Mouse (Mus musculus): Measurements from ENCODE around the gene Wdr76. TPM values are rescaled to one million over a fixed set of nuclear protein-coding genes. Genes with fewer than 3 reads are reported as not detected.
A peak's percentile ranks its signal among the peaks of the same experiment; 100 is the strongest.
"Not testable (repeated sequence)": the region's sequence is repeated elsewhere in the genome, so short reads cannot be mapped to it uniquely, and the experiment has no call there.

The Wdr76 gene
- total and polyA plus RNA-seq, 3 experiments: 17.4 to 29.9 (median 26.9) TPM

DNA sequence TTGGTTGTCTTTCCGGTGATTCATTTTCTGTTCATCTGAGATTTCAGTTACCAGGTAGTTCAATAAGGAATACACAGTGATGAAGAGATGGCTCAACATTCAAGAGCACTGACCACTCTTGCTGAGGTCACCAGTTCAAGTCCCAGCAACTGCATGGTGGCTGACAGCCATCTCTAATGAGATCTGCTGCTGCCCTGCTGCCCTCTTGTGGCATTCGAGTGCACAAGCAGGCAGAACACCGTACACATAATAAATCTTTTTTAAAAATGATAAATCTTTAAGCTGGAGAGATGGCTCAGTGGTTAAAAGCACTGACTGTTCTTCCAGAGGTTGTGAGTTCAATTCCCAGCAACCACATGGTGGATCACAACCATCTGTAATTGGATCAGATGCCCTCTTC is 26.0 kb upstream of the Wdr76 start:
- H3K4me3 ChIP-seq (replicated peaks in 1 of 3; ENCODE audit: low read depth in 2 of 3, low read length in 2 of 3, poor library complexity in 1 of 3): no peak overlapping the region
- peaks cover 7% of the 10 kb centered on the region in 2 experiments for H3K36me3 ChIP-seq (replicated peaks in 1 of 2; ENCODE audit: control insufficient read depth in 1 of 2, insufficient read depth in 1 of 2, low read length in 1 of 2)
- no peaks in the 10 kb centered on the region for H3K79me2 ChIP-seq (replicated peaks; ENCODE audit: control insufficient read depth, extremely low read depth, insufficient read depth, poor library complexity, severe bottlenecking)
- in situ Hi-C loops (cut with MboI; ENCODE audit: low pct_ligation_motif_present, low pct_unique_long_range_greater_than_20kb, low sequenced_read_pairs): no loop called here
- no peaks in the 10 kb centered on the region for H3K9me3 ChIP-seq (replicated peaks; ENCODE audit: low read length)
- dilution Hi-C loops (cut with MboI; ENCODE audit: extremely low pct_ligation_motif_present, extremely low pct_unique_long_range_greater_than_20kb, low sequenced_read_pairs): no loop called here
- TF ChIP-seq GABPA (IDR thresholded peaks at IDR 0.05; ENCODE audit: insufficient replicate concordance, low read depth, low read length) (no peak), SMC3 (IDR thresholded peaks at IDR 0.05; ENCODE audit: low read depth, low read length) (peak; percentile 60), CTCF (conservative IDR thresholded peaks at IDR 0.05 in 1 of 2, IDR thresholded peaks at IDR 0.05 in 1 of 2; ENCODE audit: low read depth in 2 of 2, low read length in 2 of 2) (peak; percentile 60 to 80), RAD21 (IDR thresholded peaks at IDR 0.05; ENCODE audit: low read depth, low read length) (peak; percentile 70), CHD1 (IDR thresholded peaks at IDR 0.05; ENCODE audit: low read depth, low read length) (no peak)
- H3K4me2 ChIP-seq (ENCODE audit: insufficient read depth, low read depth, poor library complexity, severe bottlenecking): no peak overlapping the region
- peak; percentile 54 for DNase-seq (ENCODE audit: extremely low read depth)
- no peaks in the 10 kb centered on the region for H3K4me1 ChIP-seq (ENCODE audit: control insufficient read depth in 1 of 2, insufficient read depth in 2 of 2)
- no peak overlapping the region for H3K27ac ChIP-seq (ENCODE audit: insufficient read depth, low read depth)
- no peak overlapping the region for H3K9ac ChIP-seq (ENCODE audit: insufficient read depth, low read depth)
- H3K27me3 ChIP-seq (replicated peaks): peaks cover 7% of the 10 kb centered on the region

DNA sequence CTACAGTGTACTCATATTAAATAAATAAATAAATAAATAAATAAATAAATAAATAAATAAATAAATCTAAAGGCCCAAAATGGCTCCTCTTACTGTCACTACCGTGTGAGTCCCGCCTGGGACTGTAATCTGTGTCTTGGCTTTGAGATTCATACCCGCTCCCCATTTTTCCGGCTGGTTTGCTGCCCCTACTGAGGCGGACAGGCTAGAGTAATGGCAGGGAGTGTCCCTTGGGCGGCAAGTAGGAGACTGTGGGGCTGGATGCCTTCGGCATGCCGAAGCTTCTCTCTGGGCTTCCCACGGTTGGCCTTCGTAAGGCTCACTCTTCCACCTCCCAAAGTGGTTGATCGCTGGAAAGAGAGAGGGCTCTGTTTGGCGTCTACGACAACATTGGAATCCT is 25.6 kb upstream of the Wdr76 start:
- H3K27me3 ChIP-seq (replicated peaks); in situ Hi-C loops (cut with MboI; ENCODE audit: low pct_ligation_motif_present, low pct_unique_long_range_greater_than_20kb, low sequenced_read_pairs); DNase-seq (ENCODE audit: extremely low read depth); H3K9me3 ChIP-seq (replicated peaks; ENCODE audit: low read length); H3K9ac ChIP-seq (ENCODE audit: insufficient read depth, low read depth); H3K4me2 ChIP-seq (ENCODE audit: insufficient read depth, low read depth, poor library complexity, severe bottlenecking); H3K4me3 ChIP-seq (replicated peaks in 1 of 3; ENCODE audit: low read depth in 2 of 3, low read length in 2 of 3, poor library complexity in 1 of 3); H3K79me2 ChIP-seq (replicated peaks; ENCODE audit: control insufficient read depth, extremely low read depth, insufficient read depth, poor library complexity, severe bottlenecking); dilution Hi-C loops (cut with MboI; ENCODE audit: extremely low pct_ligation_motif_present, extremely low pct_unique_long_range_greater_than_20kb, low sequenced_read_pairs); H3K27ac ChIP-seq (ENCODE audit: insufficient read depth, low read depth); H3K36me3 ChIP-seq (replicated peaks in 1 of 2; ENCODE audit: control insufficient read depth in 1 of 2, insufficient read depth in 1 of 2, low read length in 1 of 2); H3K4me1 ChIP-seq (ENCODE audit: control insufficient read depth in 1 of 2, insufficient read depth in 2 of 2): not testable (repeated sequence)

DNA sequence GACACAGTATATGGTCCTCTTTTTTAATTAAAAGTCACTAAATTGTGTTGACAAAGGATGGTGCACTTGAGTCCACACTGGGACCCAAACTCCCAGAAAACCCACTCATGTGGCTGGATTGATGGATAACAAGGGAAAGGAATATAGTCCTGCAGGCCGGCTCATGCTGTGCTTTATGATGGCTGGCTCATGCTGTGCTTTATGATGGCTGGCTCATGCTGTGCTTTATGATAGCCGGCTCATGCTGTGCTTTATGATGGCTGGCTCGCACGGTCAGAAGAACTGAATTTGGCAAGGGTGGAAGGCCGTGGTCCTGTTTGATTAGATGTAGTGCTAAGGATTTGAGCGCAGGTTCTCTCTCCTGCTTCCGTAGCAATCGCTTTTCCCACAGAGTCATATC is 22.9 kb upstream of the Wdr76 start:
- no peaks in the 10 kb centered on the region for H3K9me3 ChIP-seq (replicated peaks; ENCODE audit: low read length)
- H3K4me2 ChIP-seq (ENCODE audit: insufficient read depth, low read depth, poor library complexity, severe bottlenecking): no peak overlapping the region
- dilution Hi-C loops (cut with MboI; ENCODE audit: extremely low pct_ligation_motif_present, extremely low pct_unique_long_range_greater_than_20kb, low sequenced_read_pairs) (no loop called here), in situ Hi-C loops (cut with MboI; ENCODE audit: low pct_ligation_motif_present, low pct_unique_long_range_greater_than_20kb, low sequenced_read_pairs) (no loop called here)
- no peaks in the 10 kb centered on the region for H3K79me2 ChIP-seq (replicated peaks; ENCODE audit: control insufficient read depth, extremely low read depth, insufficient read depth, poor library complexity, severe bottlenecking)
- TF ChIP-seq ETS1 (conservative IDR thresholded peaks at IDR 0.05; ENCODE audit: low read depth, low read length) (no peak), HCFC1 (IDR thresholded peaks at IDR 0.05; ENCODE audit: low read depth, low read length) (no peak), JUN (IDR thresholded peaks at IDR 0.05; ENCODE audit: insufficient read depth, low read depth, low read length) (no peak)
- H3K27ac ChIP-seq (ENCODE audit: insufficient read depth, low read depth): no peak overlapping the region
- no peaks in the 10 kb centered on the region for H3K4me1 ChIP-seq (ENCODE audit: control insufficient read depth in 1 of 2, insufficient read depth in 2 of 2)
- no peak for DNase-seq (ENCODE audit: extremely low read depth)
- H3K9ac ChIP-seq (ENCODE audit: insufficient read depth, low read depth): no peak overlapping the region
- no peak overlapping the region for H3K4me3 ChIP-seq (replicated peaks in 1 of 3; ENCODE audit: low read depth in 2 of 3, low read length in 2 of 3, poor library complexity in 1 of 3)
- H3K27me3 ChIP-seq (replicated peaks): peaks cover 7% of the 10 kb centered on the region
- H3K36me3 ChIP-seq (replicated peaks in 1 of 2; ENCODE audit: control insufficient read depth in 1 of 2, insufficient read depth in 1 of 2, low read length in 1 of 2): no peaks in the 10 kb centered on the region

DNA sequence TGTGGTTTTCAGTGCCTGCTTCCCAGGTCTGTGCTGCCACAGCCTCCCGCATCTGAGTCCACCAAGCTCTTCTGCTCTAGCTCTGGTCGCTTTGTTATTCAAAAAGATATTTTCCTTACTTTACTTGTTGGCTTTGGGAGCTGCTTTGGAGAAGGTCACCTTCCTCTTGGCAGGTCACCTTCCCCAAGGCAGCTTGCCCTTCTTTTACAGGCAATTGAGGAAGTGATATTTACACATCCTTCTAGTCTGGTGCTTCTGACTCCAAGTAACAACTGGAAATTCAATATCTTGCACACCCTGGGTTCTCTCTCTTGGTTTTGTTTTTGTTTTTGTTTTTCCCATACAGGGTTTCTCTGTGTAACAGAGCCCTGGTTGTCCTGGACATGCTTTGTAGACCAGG is 22.1 kb upstream of the Wdr76 start:
- H3K36me3 ChIP-seq (replicated peaks in 1 of 2; ENCODE audit: control insufficient read depth in 1 of 2, insufficient read depth in 1 of 2, low read length in 1 of 2); H3K27ac ChIP-seq (ENCODE audit: insufficient read depth, low read depth); H3K9me3 ChIP-seq (replicated peaks; ENCODE audit: low read length); DNase-seq (ENCODE audit: extremely low read depth); H3K4me2 ChIP-seq (ENCODE audit: insufficient read depth, low read depth, poor library complexity, severe bottlenecking); H3K27me3 ChIP-seq (replicated peaks); H3K4me3 ChIP-seq (replicated peaks in 1 of 3; ENCODE audit: low read depth in 2 of 3, low read length in 2 of 3, poor library complexity in 1 of 3); dilution Hi-C loops (cut with MboI; ENCODE audit: extremely low pct_ligation_motif_present, extremely low pct_unique_long_range_greater_than_20kb, low sequenced_read_pairs); H3K9ac ChIP-seq (ENCODE audit: insufficient read depth, low read depth); H3K4me1 ChIP-seq (ENCODE audit: control insufficient read depth in 1 of 2, insufficient read depth in 2 of 2); in situ Hi-C loops (cut with MboI; ENCODE audit: low pct_ligation_motif_present, low pct_unique_long_range_greater_than_20kb, low sequenced_read_pairs); H3K79me2 ChIP-seq (replicated peaks; ENCODE audit: control insufficient read depth, extremely low read depth, insufficient read depth, poor library complexity, severe bottlenecking): not testable (repeated sequence)

DNA sequence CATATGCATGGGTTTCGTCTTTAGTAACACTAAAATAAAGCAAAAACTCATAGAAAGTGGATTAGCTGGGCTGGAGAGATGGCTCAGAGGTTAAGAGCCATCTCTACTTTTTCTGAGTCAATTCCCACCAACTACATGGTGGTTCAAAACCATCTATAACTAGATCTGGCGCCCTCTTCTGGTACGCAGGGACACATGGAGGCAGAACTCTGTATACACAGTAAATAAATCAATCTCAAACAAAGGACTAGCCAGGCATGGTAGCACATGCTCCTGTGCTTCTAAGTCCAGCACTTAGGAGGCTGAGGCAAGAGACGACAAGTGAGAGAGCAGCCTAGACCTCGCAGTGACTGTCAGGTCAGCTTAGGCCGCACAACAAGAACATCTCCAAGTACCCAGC is 5.0 kb upstream of the Wdr76 start:
- in situ Hi-C loops (cut with MboI; ENCODE audit: low pct_ligation_motif_present, low pct_unique_long_range_greater_than_20kb, low sequenced_read_pairs); H3K4me1 ChIP-seq (ENCODE audit: control insufficient read depth in 1 of 2, insufficient read depth in 2 of 2); H3K4me2 ChIP-seq (ENCODE audit: insufficient read depth, low read depth, poor library complexity, severe bottlenecking); dilution Hi-C loops (cut with MboI; ENCODE audit: extremely low pct_ligation_motif_present, extremely low pct_unique_long_range_greater_than_20kb, low sequenced_read_pairs); H3K4me3 ChIP-seq (replicated peaks in 1 of 3; ENCODE audit: low read depth in 2 of 3, low read length in 2 of 3, poor library complexity in 1 of 3); H3K9ac ChIP-seq (ENCODE audit: insufficient read depth, low read depth); H3K27ac ChIP-seq (ENCODE audit: insufficient read depth, low read depth); H3K27me3 ChIP-seq (replicated peaks); DNase-seq (ENCODE audit: extremely low read depth); H3K9me3 ChIP-seq (replicated peaks; ENCODE audit: low read length): not testable (repeated sequence)
- peaks cover 8 to 14% of the 10 kb centered on the region in 2 experiments for H3K36me3 ChIP-seq (replicated peaks in 1 of 2; ENCODE audit: control insufficient read depth in 1 of 2, insufficient read depth in 1 of 2, low read length in 1 of 2)
- H3K79me2 ChIP-seq (replicated peaks; ENCODE audit: control insufficient read depth, extremely low read depth, insufficient read depth, poor library complexity, severe bottlenecking): peaks cover 13% of the 10 kb centered on the region
